9 mouse cellular contexts compared by ENCODE assay signal in the genomic region with DNA sequence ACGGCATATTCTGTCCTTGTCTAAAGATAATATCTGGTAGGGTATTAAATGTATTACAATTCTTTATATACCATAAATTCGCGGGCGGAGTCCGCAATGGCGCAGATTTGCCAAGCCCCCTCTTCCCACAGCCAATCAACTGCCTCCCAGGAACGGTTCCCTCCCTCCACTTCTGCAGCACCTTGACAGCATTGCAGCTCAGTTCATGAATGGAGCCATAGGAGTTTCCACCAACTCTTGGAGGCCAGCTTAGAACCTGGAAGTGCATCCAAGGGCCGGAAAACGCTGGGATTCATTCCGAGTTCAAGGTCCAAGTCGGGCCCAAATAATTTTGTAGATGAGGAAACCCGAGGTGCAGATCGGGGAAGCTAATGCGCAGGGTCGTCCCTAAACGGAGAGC. TPM values are rescaled to one million over a fixed set of nuclear protein-coding genes. Genes with fewer than 3 reads are reported as not detected.
DNase-seq lines count a peak whose midpoint lies in the region; ATAC-seq and TF ChIP-seq lines count a peak whose summit lies in the region.
"Had no signal": no experiment of that assay in that cellular context is flagged by ENCODE, and none has a peak within 500 bp of the region (broad histone marks: within the 10 kb centered on the region; RNA-seq: fewer than 3 reads in every experiment).

Gene Pex16 (plus strand): TSS at position 163 of the 400 bp plus-strand sequence.
Gene Large2 (minus strand): TSS at position 356 of the 400 bp plus-strand sequence.

- H3K9me3 ChIP-seq in ES-Bruce4 (replicated peaks; ENCODE audit: control insufficient read depth, insufficient read depth, low read length, poor library complexity, severe bottlenecking): no peaks in the 10 kb centered on the region
- H3K9me3 ChIP-seq in heart, embryonic 13.5 days: no peaks in the 10 kb centered on the region

- H3K9ac ChIP-seq in ES-Bruce4 (ENCODE audit: low read depth, poor library complexity, severe bottlenecking): peak within 1 kb of the TSS; percentile 49
- peak within 1 kb of the TSS; percentile 88 for H3K9ac ChIP-seq in heart, embryonic 13.5 days

- no peak for TF ChIP-seq EP300 in ES-Bruce4 (IDR thresholded peaks at IDR 0.05; ENCODE audit: insufficient read depth, low read depth, low read length)

- no peaks in the 10 kb centered on the region for H3K27me3 ChIP-seq in ES-Bruce4 (ENCODE audit: control insufficient read depth, insufficient read depth, low read length, poor library complexity, severe bottlenecking)
- peaks cover 44% of the 10 kb centered on the region for H3K27me3 ChIP-seq in heart, embryonic 13.5 days (replicated peaks)

- H3K27ac ChIP-seq in ES-Bruce4 (ENCODE audit: insufficient read depth, low read length): peak within 1 kb of the TSS; percentile 31; the same call in 1 of the 2 replicates
- peak within 1 kb of the TSS; percentile 78 for H3K27ac ChIP-seq in heart, embryonic 13.5 days (replicated peaks)

- H3K4me1 ChIP-seq in ES-Bruce4 (ENCODE audit: control insufficient read depth, insufficient read depth, low read length): peaks cover 8% of the 10 kb centered on the region
- H3K4me1 ChIP-seq in heart, embryonic 13.5 days: peaks cover 40% of the 10 kb centered on the region

- peak within 1 kb of the TSS; percentile 92 for H3K4me3 ChIP-seq in ES-Bruce4 (ENCODE audit: low read depth, low read length)
- H3K4me3 ChIP-seq in heart, embryonic 13.5 days: peak within 1 kb of the TSS; percentile 75

- no peak for TF ChIP-seq POLR2A in ES-Bruce4 (IDR thresholded peaks at IDR 0.05; ENCODE audit: insufficient read depth, low read length)

- ATAC-seq in heart, embryonic 13.5 days (ENCODE audit: extremely low read depth, insufficient number of reproducible peaks, low FRiP score, low TSS enrichment): no peak

- DNase-seq in 3T3-L1 (ENCODE audit: low read depth, low spot score): peak; percentile 81
- DNase-seq in cerebellum, postnatal 10 days: peak; percentile 64 to 69
- DNase-seq in kidney, postnatal 36 days: peak; percentile 47 to 59
- DNase-seq in lung, postnatal 36 days: peak; percentile 48
- DNase-seq in spleen, postnatal 36 days (ENCODE audit: low spot score in 2 of 2): peak; percentile 50 to 54
- DNase-seq in layer of hippocampus, postnatal 10 days (ENCODE audit: low spot score in 2 of 2): no peak

- TF ChIP-seq CTCF in ES-Bruce4 (IDR thresholded peaks at IDR 0.05; ENCODE audit: low read depth, low read length): no peak

- WGBS in heart, embryonic 13.5 days: 3% methylated on average over 16 of the region's 16 CpGs

- H3K4me2 ChIP-seq in heart, embryonic 13.5 days: peak within 1 kb of the TSS; percentile 86

- H3K36me3 ChIP-seq in ES-Bruce4 (ENCODE audit: control insufficient read depth, insufficient read depth, low read length, poor library complexity, severe bottlenecking): no peaks in the 10 kb centered on the region
- peaks cover 26% of the 10 kb centered on the region for H3K36me3 ChIP-seq in heart, embryonic 13.5 days

RNA-seq across cellular contexts. Expression of gene Pex16, which starts in this region (rescaled TPM):
- polyA plus RNA-seq in ES-Bruce4 (2011; ENCODE audit: insufficient read depth, insufficient read length, low read depth, missing spikeins): 7.3 and 7.9 TPM in 2 replicates
- 15.8 and 17.3 TPM in 2 replicates for polyA plus RNA-seq in heart, embryonic 13.5 days (2015; fragmentation: Nextera tagmentation; extraction: Ambion mirVana)
- 10 to 100 TPM; 37.0 to 41.5 TPM for total RNA-seq in layer of hippocampus, postnatal 10 days (2021)

RNA-seq across cellular contexts. Expression of gene Large2, which starts in this region (rescaled TPM):
- polyA plus RNA-seq in ES-Bruce4 (2011; ENCODE audit: insufficient read depth, insufficient read length, low read depth, missing spikeins): 27.9 and 31.4 TPM in 2 replicates
- 1.8 and 2.3 TPM in 2 replicates for polyA plus RNA-seq in heart, embryonic 13.5 days (2015; fragmentation: Nextera tagmentation; extraction: Ambion mirVana)
- under 1 TPM; 0.45 to 0.64 TPM for total RNA-seq in layer of hippocampus, postnatal 10 days (2021)
- total RNA-seq: heart, postnatal 36 days had no signal

Comparison
In these comparisons a context has a peak if more than half of its experiments do, and no peak if none do; other contexts are left out.
1. DNase-seq: peak in 3T3-L1 (single experiment), cerebellum, postnatal 10 days (2 of 2), kidney, postnatal 36 days (2 of 2), lung, postnatal 36 days (single experiment) and spleen, postnatal 36 days (2 of 2); none in layer of hippocampus, postnatal 10 days (0 of 2).